Mouse (Mus musculus) G1E (cell line): ENCODE measurements around the gene Pacsin1.

Experiments used
- CTCF ChIP-seq: IDR thresholded peaks from 2 replicates; pipeline ENCODE4 v1.5.1; 2012; ENCODE audit warnings: low read depth, low read length, inconsistent platforms, mixed read lengths
- POLR2AphosphoS5 ChIP-seq: IDR thresholded peaks from 2 replicates; pipeline ENCODE4 v1.6.1; 2012; ENCODE audit warnings: low read depth, low read length, inconsistent platforms; ENCODE audit not compliant: insufficient replicate concordance

GRCm38 (mm10) chr17:27726527-27726926, 71.2 kb downstream of the Pacsin1 start:
- TF ChIP-seq CTCF (no peak), POLR2AphosphoS5 (no peak)
